Mouse (Mus musculus): Measurements from ENCODE around the gene Camta1.

Camta1 gene

GRCm38 (mm10) chr4:151114574-151114973, 747.1 kb downstream of the Camta1 start:
- ATAC-seq (ENCODE audit: low TSS enrichment), result peak; percentile 84

GRCm38 (mm10) chr4:151111226-151111625, 750.5 kb downstream of the Camta1 start:
- no peak for ATAC-seq (ENCODE audit: low TSS enrichment)

GRCm38 (mm10) chr4:151108834-151109241, 752.8 kb downstream of the Camta1 start:
- no peak for ATAC-seq (ENCODE audit: low TSS enrichment)

- peak; percentile 93 for ATAC-seq (ENCODE audit: low TSS enrichment)
Measured at GRCm38 (mm10) chr4:151108028-151108771, 753.5 kb downstream of the Camta1 start.

GRCm38 (mm10) chr4:151107131-151108001, 754.3 kb downstream of the Camta1 start:
- ATAC-seq (ENCODE audit: low TSS enrichment), result peak; percentile 24; the same call in 1 of the 2 replicates

GRCm38 (mm10) chr4:151106468-151106867, 755.2 kb downstream of the Camta1 start:
- no peak for ATAC-seq (ENCODE audit: low TSS enrichment)

- ATAC-seq (ENCODE audit: low TSS enrichment), result no peak
Measured at GRCm38 (mm10) chr4:151105886-151106285, 755.8 kb downstream of the Camta1 start.

- ATAC-seq (ENCODE audit: low TSS enrichment), result no peak
Measured at GRCm38 (mm10) chr4:151104147-151104546, 757.5 kb downstream of the Camta1 start.

GRCm38 (mm10) chr4:151103646-151104045, 758.0 kb downstream of the Camta1 start:
- ATAC-seq (ENCODE audit: low TSS enrichment), result no peak

GRCm38 (mm10) chr4:151097104-151097438, 764.6 kb downstream of the Camta1 start:
- no peak for ATAC-seq (ENCODE audit: low TSS enrichment)

GRCm38 (mm10) chr4:151096334-151097103, 765.2 kb downstream of the Camta1 start:
- no peak for ATAC-seq (ENCODE audit: low TSS enrichment)

GRCm38 (mm10) chr4:151095207-151095606, 766.5 kb downstream of the Camta1 start:
- no peak for ATAC-seq (ENCODE audit: low TSS enrichment)

GRCm38 (mm10) chr4:151089270-151089669, 772.4 kb downstream of the Camta1 start, which contains the start of gene Gm13090:
Gene Gm13090, plus strand, starts transcription at chr4:151089570.
- ATAC-seq (ENCODE audit: low TSS enrichment), result peak; percentile 50

- ATAC-seq (ENCODE audit: low TSS enrichment), result peak; percentile 31
Measured at GRCm38 (mm10) chr4:151088819-151089218, 772.9 kb downstream of the Camta1 start.

GRCm38 (mm10) chr4:151087358-151087757, 774.3 kb downstream of the Camta1 start:
- ATAC-seq (ENCODE audit: low TSS enrichment), result no peak

GRCm38 (mm10) chr4:151083027-151083426, 778.6 kb downstream of the Camta1 start:
- no peak for ATAC-seq (ENCODE audit: low TSS enrichment)

GRCm38 (mm10) chr4:151081977-151082376, 779.7 kb downstream of the Camta1 start:
- no peak for ATAC-seq (ENCODE audit: low TSS enrichment)

- ATAC-seq (ENCODE audit: low TSS enrichment), result no peak
Measured at GRCm38 (mm10) chr4:151081355-151081754, 780.3 kb downstream of the Camta1 start.

- ATAC-seq (ENCODE audit: low TSS enrichment), result no peak
Measured at GRCm38 (mm10) chr4:151074817-151075216, 786.9 kb downstream of the Camta1 start.

GRCm38 (mm10) chr4:151073108-151073744, 788.5 kb downstream of the Camta1 start:
- peak; percentile 66; the same call in 1 of the 2 replicates for ATAC-seq (ENCODE audit: low TSS enrichment)

GRCm38 (mm10) chr4:151070962-151071361, 790.7 kb downstream of the Camta1 start:
- ATAC-seq (ENCODE audit: low TSS enrichment), result no peak

All from frontal cortex, adult (tissue).